In genomic region chr5:147725831-147726700, GRCm38 (mm10) we compare ENCODE assay signal across 8 mouse cellular contexts. TPM values are rescaled to one million over a fixed set of nuclear protein-coding genes. Genes with fewer than 3 reads are reported as not detected.
DNase-seq lines count a peak whose midpoint lies in the region; ATAC-seq and TF ChIP-seq lines count a peak whose summit lies in the region.

TSS of gene Flt1 (minus strand) at chr5:147726011.

- H3K9ac ChIP-seq in heart, postnatal 0 days (replicated peaks; ENCODE audit: low read depth, low read length), result peak within 1 kb of the TSS; percentile 63

- H3K36me3 ChIP-seq in forebrain, embryonic 10.5 days (replicated peaks), result no peaks in the 10 kb centered on the region
- no peaks in the 10 kb centered on the region for H3K36me3 ChIP-seq in heart, postnatal 0 days (replicated peaks; ENCODE audit: control insufficient read depth, insufficient read depth, low read length)

- peak; percentile 70 for ATAC-seq in heart, postnatal 0 days (ENCODE audit: insufficient read depth, low read depth)

- H3K4me2 ChIP-seq in heart, postnatal 0 days (ENCODE audit: low read depth, low read length), result peak within 1 kb of the TSS; percentile 64

- H3K27me3 ChIP-seq in forebrain, embryonic 10.5 days (ENCODE audit: poor library complexity, severe bottlenecking), result peaks cover 99% of the 10 kb centered on the region
- peaks cover 79% of the 10 kb centered on the region for H3K27me3 ChIP-seq in heart, postnatal 0 days (ENCODE audit: control insufficient read depth, insufficient read depth, low read length)

- no peak for TF ChIP-seq CTCF in heart, postnatal 0 days (IDR thresholded peaks at IDR 0.05; ENCODE audit: low read depth)
- no peak for TF ChIP-seq CTCF in lung, adult 2 months (IDR thresholded peaks at IDR 0.05; ENCODE audit: insufficient read depth, low read length)
- TF ChIP-seq CTCF in olfactory bulb, adult 2 months (IDR thresholded peaks at IDR 0.05; ENCODE audit: insufficient read depth, low read depth, low read length), result no peak

- peaks cover 27% of the 10 kb centered on the region for H3K4me1 ChIP-seq in forebrain, embryonic 10.5 days
- 0 out of 2 replicates have a peak, but pooled peaks cover 6% of the 10 kb centered on the region for H3K4me1 ChIP-seq in heart, postnatal 0 days (ENCODE audit: control insufficient read depth, insufficient read depth)
- H3K4me1 ChIP-seq in lung, adult 2 months (ENCODE audit: control insufficient read depth, insufficient read depth, low read length), result peaks cover 4% of the 10 kb centered on the region
- peaks cover 17% of the 10 kb centered on the region for H3K4me1 ChIP-seq in olfactory bulb, adult 2 months (ENCODE audit: control insufficient read depth, insufficient read depth, low read length)

- H3K4me3 ChIP-seq in forebrain, embryonic 10.5 days, result peak within 1 kb of the TSS; percentile 54
- peak within 1 kb of the TSS; percentile 59 for H3K4me3 ChIP-seq in heart, postnatal 0 days (ENCODE audit: low read depth, low read length)
- H3K4me3 ChIP-seq in lung, adult 2 months (replicated peaks; ENCODE audit: extremely low read depth, low read depth, low read length), result peak within 1 kb of the TSS; percentile 80
- peak within 1 kb of the TSS; percentile 32 for H3K4me3 ChIP-seq in olfactory bulb, adult 2 months (ENCODE audit: insufficient read depth, low read depth, low read length)

- TF ChIP-seq EP300 in heart, postnatal 0 days (IDR thresholded peaks at IDR 0.05; ENCODE audit: low read depth), result no peak

- TF ChIP-seq POLR2A in lung, adult 2 months (IDR thresholded peaks at IDR 0.05; ENCODE audit: borderline replicate concordance, extremely low read depth, low read depth, low read length), result peak; percentile 94; the same call in 1 of the 2 replicates
- TF ChIP-seq POLR2A in olfactory bulb, adult 2 months (IDR thresholded peaks at IDR 0.05; ENCODE audit: insufficient read depth, low read depth, low read length), result no peak

- WGBS in forebrain, embryonic 10.5 days, result under 1% methylated on average over 81 of the region's 82 CpGs
- under 1% methylated on average over 70 of the region's 82 CpGs for WGBS in heart, postnatal 0 days
- WGBS in lung, adult 2 months, result under 1% methylated on average over 81 of the region's 82 CpGs
- WGBS in olfactory bulb, adult 2 months, result 1% methylated on average over 82 of the region's 82 CpGs

- DNase-seq in thymus, postnatal 36 days, result peak; percentile 2 to 12
- DNase-seq in thymus, postnatal 10 days (ENCODE audit: low spot score in 2 of 2), result no peak
- peak; percentile 56 for DNase-seq in forebrain, embryonic 10.5 days (ENCODE audit: extremely low spot score, low spot score)
- no peak for DNase-seq in heart, postnatal 0 days (ENCODE audit: low spot score)
- peak; percentile 84 to 91 for DNase-seq in kidney, postnatal 25 days
- peak; percentile 68 for DNase-seq in lung, adult 2 months
- DNase-seq in T-cell, adult 2 months (ENCODE audit: low spot score), result no peak

- H3K9me3 ChIP-seq in forebrain, embryonic 10.5 days, result no peaks in the 10 kb centered on the region
- no peaks in the 10 kb centered on the region for H3K9me3 ChIP-seq in heart, postnatal 0 days (replicated peaks; ENCODE audit: control insufficient read depth, low read length)

- peak within 1 kb of the TSS; percentile 62 for H3K27ac ChIP-seq in forebrain, embryonic 10.5 days
- peak within 1 kb of the TSS; percentile 71 for H3K27ac ChIP-seq in heart, postnatal 0 days (ENCODE audit: low read depth)
- no peak within 1 kb of the TSS for H3K27ac ChIP-seq in olfactory bulb, adult 2 months (ENCODE audit: insufficient read depth, low read depth, low read length)

RNA-seq across cellular contexts. Expression of gene Flt1, which starts in this region (rescaled TPM):
- polyA plus RNA-seq in forebrain, embryonic 10.5 days (2016; fragmentation: Nextera tagmentation; extraction: Ambion mirVana), result 8.7 and 10.3 TPM in 2 replicates
- total RNA-seq in heart, postnatal 0 days (2014; rRNA removed; ENCODE audit: low replicate concordance), result 32.0 and 39.1 TPM in 2 replicates
- polyA plus RNA-seq in heart, postnatal 0 days (2015; fragmentation: Nextera tagmentation; extraction: Ambion mirVana), result 11.8 and 12.3 TPM in 2 replicates
- 32.5 and 33.3 TPM in 2 replicates for polyA plus RNA-seq in lung, adult 2 months (2012; rRNA removed)
- polyA plus RNA-seq in olfactory bulb, adult 2 months (2012; ENCODE audit: insufficient read depth, insufficient read length, low replicate concordance, missing spikeins), result not detected in 2 replicates

Comparison
In these comparisons a context has a peak if more than half of its experiments do, and no peak if none do; other contexts are left out.
1. DNase-seq: peak in thymus, postnatal 36 days (2 of 2), forebrain, embryonic 10.5 days (single experiment), kidney, postnatal 25 days (2 of 2) and lung, adult 2 months (single experiment); none in thymus, postnatal 10 days (0 of 2), heart, postnatal 0 days (single experiment) and T-cell, adult 2 months (single experiment).
2. Peak in every context shown above with its lines, with median percentiles within 50 percentile points of each other: H3K4me3 ChIP-seq.